Mouse (Mus musculus) cortical plate, adult 2 months (tissue): ENCODE results near the gene Emg1.

Experiments used
- CTCF ChIP-seq: fragments of 200-500 bp; IDR thresholded peaks from 2 replicates; pipeline ENCODE4 v1.5.1; 2011; ENCODE audit warnings: mild to moderate bottlenecking, control low read depth, low read length; ENCODE audit not compliant: insufficient read depth; ENCODE audit errors: extremely low read depth
- POLR2A ChIP-seq: fragments of 200-500 bp; IDR thresholded peaks from 2 replicates; pipeline ENCODE4 v1.6.1; 2011; ENCODE audit warnings: mild to moderate bottlenecking, low read length, control low read depth; ENCODE audit not compliant: insufficient read depth; ENCODE audit errors: extremely low read depth

DNA sequence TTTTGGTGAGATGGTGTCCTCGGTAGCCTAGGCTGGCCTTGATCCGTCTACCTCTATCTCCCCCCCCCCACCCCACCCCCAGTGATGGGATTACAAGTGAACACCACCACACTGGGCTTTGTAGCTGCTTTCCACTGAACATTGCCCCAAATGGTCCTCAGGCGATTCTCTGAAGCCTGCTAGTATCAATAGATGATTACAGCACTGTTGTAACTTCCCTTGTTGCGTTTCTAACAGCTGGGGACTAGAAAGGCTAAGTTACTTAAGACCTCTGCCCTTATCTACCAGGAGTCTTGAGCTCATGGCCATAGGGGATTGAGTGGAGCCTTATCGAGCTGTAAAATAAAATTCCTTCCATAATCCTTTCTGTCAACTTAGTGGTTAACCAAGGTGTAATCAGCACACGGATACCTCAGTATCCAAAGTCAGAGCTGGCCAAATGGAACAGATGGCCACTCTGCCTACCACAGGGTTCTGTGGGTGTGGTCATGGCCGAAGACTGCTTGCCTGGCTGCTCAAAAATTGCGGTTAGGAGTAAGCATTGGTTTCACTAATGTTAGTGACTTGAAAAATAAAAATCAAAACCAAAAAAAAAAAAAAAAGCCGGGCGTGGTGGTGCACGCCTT lies 42.6 kb downstream of the Emg1 start:
- TF ChIP-seq POLR2A (no peak), CTCF (no peak)
